Mouse (Mus musculus) right cerebral cortex, postnatal 14 days (tissue): ENCODE measurements around the gene Fst.

Source experiments
- DNase-seq: peaks from one replicate; pipeline ENCODE4 v3.0.0; 2022

The Fst gene

DNA sequence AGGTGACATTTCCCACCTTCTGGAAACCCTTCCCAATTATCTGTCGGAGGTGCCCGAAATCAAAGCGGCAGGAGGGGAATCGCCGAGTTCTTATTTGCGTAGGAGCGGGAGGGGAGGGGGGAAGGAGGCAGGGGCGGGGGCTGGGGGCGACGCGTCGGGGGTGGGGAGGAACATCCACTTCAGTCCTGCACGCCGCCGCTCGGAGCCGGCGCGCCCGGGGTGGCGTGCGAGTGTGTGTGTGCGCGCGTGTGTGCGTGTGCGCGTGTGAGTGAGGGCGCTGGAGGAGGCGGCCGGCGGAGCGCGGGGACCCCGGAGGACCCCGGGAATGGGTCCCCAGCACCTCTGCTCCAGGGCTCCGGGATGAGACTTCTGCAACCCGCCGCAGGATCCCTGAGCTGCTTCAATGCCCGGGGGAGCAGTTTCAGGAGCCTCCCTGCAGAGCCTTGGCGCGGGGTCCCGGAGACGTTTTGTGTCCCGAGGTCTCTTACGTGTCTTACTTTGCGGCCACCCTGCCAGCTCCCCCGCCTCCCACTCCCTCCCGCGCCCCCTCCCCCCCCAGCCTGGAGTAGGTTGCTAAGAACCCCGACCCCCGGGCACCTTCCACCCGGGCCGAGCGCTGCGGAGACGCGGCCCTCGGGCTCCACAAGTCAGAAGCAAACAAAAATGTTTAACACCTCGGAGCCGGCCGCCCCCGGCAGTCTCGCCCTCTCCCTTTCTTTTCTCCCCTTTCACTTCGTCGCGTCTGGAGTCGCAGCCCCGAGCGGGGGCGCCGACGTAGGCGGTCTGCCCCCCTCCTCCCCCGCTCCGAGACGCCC lies at the start of gene Fst:
Fst (minus strand) TSS at position 66 of the 815 bp plus-strand sequence.
- DNase-seq, result peak; percentile 15

- DNase-seq, result no peak
Observed at GRCm38 (mm10) chr13:114493826-114494225, 35.1 kb upstream of the Fst start.

DNA sequence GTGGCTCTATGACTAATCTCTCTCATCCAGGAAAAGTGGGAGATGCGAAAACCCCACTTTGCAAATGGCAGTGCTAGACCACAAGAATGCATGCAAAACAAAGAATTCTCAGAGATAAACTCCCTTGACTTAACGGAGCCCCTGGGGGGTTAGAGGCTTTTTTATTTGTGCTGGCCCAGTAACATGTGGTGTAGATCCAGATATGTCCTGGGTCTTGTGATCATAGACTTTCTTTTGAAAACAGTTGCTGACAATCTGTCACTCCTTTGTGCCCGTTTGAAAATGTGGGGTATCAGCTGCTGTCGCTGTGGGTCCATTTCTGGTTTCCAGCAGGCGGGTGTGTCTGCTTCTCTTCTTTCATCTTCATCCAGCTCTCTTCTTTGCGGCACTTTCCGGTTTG lies 29.4 kb upstream of the Fst start:
- no peak for DNase-seq

DNA sequence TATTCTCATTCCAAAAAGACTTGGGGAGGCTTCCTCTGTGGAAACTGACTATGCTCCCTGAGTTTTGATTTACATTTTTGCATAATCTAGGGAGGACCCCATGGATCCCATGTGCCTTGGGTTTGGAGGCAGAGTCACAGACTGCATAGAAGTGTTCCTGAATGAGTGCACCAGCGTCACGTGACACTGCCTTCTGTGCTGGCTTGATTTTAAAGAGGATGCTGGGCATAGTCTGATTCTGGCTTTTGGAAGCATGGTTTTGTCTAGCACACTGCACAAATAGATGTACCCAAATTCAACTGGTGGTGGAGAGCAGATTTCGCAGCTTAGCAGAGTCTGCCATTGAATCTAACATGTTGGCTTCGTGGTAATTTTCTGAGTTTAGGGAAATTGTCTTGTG lies 19.6 kb upstream of the Fst start:
- DNase-seq, result no peak

GRCm38 (mm10) chr13:114469945-114470344 lies 11.2 kb upstream of the Fst start:
- DNase-seq, result no peak

DNA sequence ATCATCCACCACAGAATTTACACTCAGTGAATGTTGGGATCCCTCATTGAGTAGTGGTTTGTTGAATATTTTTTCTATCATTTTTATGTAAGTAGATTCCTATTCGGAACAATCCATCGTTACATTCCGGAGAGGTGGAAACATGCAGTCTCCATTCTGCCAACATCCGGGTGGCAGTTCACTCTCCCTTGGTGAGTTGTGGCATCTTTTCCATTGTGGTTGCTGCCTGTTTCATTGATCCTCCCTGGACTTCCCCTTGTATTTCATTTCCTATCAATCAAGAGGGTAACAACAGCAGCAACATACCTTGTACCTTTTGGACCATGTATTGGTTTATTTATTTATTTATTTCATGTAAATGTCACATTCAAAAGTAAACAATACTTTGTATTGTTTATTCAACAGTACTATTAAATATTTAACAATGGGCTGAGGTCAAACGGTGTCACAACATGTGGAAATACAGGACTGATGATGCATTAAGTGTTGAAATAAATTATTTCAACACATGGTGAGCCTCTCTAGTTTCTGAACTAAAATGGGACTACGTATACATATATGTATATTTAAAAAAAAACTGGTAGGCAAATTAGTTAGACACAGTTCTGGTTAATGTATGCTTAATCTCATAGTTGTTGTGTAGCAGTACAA lies 7.6 kb upstream of the Fst start:
- DNase-seq, result no peak

GRCm38 (mm10) chr13:114465387-114465786 lies 6.6 kb upstream of the Fst start:
- DNase-seq, result no peak

GRCm38 (mm10) chr13:114464824-114465223 lies 6.1 kb upstream of the Fst start:
- DNase-seq, result no peak

- DNase-seq, result no peak
Observed at GRCm38 (mm10) chr13:114462548-114463408, 4.0 kb upstream of the Fst start.

DNA sequence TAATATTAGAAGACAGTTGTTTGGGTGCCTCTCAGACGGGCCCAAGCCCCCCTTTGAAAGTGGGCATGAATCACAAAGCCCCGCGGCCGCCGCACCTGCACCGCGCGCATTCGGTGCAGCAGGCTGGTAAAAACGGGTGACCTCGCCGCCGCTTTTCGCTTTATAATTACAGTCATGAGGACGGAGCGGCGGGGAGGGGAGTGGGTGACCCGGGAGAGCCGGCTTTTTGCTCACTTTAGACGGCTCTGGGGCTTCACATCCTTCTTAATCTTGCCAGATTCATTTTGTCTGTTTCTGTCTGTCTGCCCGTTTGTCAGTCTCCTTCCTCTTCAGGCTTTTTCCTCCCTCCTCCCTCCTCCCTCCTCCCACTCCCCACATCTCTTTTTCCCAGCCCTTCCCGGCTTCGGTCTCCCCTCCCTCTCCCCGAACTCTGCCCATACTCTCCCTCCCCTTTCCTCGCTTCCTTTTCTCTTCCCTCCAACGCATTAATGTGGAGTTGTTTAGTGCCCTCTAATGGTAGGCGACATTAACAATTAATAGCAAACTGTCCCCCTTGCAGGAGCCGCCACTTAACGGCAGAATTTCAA lies 1.6 kb upstream of the Fst start:
- DNase-seq, result no peak

GRCm38 (mm10) chr13:114459701-114460160 lies 980 bp upstream of the Fst start:
- DNase-seq, result no peak

DNA sequence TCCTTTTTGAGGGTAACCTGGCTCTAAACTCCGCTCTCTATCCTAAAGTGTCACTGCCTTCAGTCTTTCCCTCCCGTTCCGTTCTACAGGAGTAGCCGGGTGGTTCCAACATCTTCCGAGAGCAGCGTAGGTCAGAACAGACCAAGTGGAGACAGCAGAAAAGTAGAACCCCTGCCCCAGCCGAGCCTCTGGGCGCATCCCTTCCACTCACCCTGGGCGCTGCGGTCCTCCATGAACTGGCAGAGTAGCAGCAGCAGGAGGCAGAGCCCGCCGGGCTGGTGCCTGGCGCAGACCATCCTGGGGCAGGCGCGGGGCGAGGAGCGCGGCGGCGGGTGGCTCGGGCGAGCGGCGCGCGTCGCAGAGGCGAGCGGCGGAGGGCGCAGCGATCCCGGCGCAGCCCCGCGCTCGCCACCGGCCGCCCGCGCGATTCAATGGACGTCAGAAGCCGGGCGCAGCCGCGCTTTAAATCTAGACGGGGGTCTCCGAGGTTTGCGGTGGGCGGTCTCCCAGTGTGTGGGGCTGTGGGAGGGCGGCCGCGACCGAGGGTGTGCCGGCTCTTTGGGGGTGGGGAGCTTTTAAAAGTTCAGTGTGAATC lies 363 bp downstream of the Fst start:
- peak; percentile 13 for DNase-seq

- no peak for DNase-seq
Observed at GRCm38 (mm10) chr13:114457567-114458120, 1.1 kb downstream of the Fst start.

GRCm38 (mm10) chr13:114456766-114457566 lies 1.8 kb downstream of the Fst start:
- no peak for DNase-seq

DNA sequence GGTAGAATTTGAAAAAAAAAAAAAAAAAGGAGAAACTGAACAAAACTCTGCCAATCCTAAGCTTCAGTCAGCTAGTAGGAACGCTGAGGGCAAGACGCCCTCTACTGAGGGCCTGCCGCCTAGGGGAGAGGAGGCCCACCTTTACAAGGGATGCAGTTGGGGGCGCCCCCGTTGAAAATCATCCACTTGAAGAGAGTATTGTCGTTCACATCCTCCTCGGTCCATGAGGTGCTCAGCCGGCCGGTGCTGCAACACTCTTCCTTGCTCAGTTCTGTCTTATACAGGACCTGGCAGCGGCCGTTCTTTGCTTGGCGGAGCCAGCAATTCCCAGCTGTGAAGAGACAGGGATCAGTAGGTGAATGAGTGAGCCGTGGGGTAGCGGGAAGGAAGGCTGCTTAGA lies 2.5 kb downstream of the Fst start:
- DNase-seq, result peak; percentile 11

- DNase-seq, result no peak
Observed at GRCm38 (mm10) chr13:114455788-114456187, 3.0 kb downstream of the Fst start.

DNA sequence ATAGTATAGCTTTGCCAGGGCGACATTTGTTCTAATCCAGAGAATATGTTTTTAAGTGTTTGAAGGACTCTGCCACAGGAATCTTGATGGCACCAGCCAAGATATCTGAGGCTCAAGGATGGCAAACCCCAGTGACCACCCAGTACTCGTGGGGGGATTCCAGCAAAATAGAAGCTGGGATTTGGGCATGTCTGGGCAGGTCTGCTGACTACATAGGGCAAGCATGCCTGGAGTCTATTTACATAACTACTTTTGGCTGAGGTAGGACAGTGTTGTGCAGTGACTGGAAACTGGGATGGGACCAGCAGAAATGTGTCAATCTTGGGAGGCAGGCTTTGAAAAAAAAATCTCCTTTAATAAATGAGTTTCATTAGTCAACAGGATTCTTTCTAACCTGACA lies 11.5 kb downstream of the Fst start:
- no peak for DNase-seq

DNA sequence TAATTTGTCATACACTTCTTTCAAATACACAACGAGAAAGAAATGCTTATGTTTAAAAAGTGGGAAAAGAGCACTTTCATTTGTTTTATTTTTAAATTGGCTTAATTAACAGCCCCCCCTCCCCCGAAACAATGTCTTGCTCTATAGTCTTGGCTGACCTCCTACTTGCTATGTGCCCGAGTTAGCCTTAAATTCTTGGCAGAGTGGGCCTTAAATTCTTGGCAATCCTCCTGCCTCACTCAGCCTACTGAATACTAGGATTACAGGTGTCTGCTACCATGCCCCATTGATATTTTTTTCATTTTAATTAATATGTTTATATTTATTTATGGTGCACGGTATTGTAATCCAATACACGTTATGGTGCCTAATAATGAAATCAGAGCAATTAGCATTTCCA lies 26.3 kb downstream of the Fst start:
- DNase-seq, result no peak

- no peak for DNase-seq
Observed at GRCm38 (mm10) chr13:114425230-114425629, 33.5 kb downstream of the Fst start.

DNA sequence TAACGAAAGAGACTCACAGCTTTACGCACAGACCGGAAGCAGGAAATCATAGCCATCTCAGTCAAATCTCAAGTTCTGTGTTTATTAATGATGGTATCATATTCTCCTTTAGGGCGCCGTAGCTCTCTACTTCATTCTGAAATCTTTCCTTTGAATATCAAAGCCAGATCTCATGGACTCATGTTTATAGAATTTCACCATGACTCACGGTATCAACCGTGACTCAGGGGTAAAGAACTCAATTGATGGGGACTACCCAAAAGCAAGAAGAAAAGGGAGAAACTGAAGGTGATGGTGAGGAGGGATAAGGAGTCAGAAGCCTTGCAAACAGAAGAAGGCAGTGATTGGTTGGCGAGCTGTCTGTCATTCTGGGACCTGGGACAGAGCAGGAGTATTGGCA lies 38.5 kb downstream of the Fst start:
- no peak for DNase-seq

DNA sequence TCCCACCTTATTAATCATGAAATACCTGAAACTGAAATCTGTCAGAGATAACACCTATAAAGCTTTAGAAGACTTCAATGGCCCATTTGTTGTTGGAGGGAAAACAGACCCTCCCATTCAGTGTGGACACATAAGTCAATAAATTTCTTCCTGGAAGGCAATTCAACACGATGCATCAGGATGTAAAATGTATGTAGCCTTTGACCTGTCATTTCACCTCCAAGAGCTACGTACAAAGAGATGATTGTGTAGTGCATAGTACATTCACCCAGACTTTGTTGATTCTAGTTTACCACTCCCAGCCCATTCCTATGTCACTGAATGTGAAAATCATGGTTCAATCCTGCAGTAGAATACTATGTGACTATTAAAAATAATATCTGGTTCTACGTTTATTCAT lies 39.4 kb downstream of the Fst start:
- no peak for DNase-seq
